Mouse (Mus musculus): ENCODE data around the gene Fitm2.

DNA sequence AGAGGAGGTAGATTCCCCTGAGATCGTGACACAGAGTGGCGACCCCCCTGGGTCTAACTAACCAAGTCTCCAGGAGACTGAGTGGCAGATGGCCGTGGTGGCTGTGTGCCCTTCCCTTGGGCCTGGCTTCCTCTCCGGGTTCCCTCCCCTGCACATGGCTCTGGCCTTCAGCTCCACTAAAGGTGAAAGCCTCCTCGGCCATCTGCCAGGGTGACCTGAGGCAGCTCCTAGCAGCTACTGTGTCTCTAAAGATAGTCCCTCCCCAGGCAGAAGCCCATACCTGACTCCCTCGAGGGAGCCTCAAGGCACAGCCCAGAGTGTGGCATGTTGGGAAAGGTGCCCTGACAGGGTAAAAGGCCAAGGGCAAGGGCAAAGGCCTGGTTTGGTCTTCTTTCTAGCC, 28.9 kb downstream of the Fitm2 start:
- TF ChIP-seq USF1 (IDR thresholded peaks at IDR 0.05; ENCODE audit: low read depth) (no peak), CTCF (IDR thresholded peaks at IDR 0.05; ENCODE audit: control insufficient read depth, insufficient read depth, insufficient read length) (no peak), MYOD1 (IDR thresholded peaks at IDR 0.05; ENCODE audit: control insufficient read depth, insufficient read length, low read depth) (no peak), MYOG (IDR thresholded peaks at IDR 0.05; ENCODE audit: control insufficient read depth, extremely low read depth, insufficient read length) (no peak), MAX (IDR thresholded peaks at IDR 0.05) (no peak)

Data from C2C12 (cell line).